Mouse (Mus musculus): ENCODE results near the gene Mlxipl.

Mlxipl gene

DNA sequence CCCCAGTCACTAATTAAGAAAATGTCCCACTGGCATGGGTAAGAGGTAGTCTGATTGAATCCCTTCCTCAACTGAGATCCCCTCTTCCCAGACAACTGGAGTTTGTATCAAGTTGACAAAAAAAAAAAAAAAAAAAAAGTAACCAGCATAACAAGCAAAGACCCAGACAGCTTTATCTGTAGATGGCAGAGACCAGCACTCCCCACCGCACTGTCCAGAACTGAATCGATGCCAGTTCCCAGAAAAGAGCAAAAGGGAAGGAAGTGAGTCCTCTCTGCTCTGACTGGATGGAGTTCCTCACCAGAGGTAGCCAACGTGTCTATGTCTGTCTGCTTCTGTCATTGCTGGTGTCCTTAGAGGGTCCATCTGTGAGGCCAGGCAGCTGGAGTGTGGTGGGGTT lies 55.8 kb downstream of the Mlxipl start:
- DNase-seq (ENCODE audit: low read depth, low spot score): no peak

DNA sequence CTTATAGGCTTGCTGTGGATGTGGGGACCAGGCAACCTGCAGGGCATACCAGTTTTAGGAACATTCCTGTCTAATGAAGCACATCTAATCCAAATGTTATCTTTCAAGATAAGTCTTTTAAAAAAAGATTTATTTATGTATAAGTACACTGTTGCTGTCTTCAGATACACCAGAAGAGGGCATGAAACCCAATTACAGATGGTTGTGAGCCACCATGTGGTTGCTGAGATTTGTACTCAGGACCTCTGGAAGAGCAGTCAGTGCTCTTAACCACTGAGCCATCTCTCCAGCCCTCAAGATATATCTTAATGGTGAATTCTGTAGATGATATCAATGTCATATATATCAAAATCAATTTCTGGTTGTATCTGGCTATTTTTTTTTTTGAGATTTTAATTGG lies 56.3 kb downstream of the Mlxipl start:
- no peak for DNase-seq (ENCODE audit: low read depth, low spot score)

DNA sequence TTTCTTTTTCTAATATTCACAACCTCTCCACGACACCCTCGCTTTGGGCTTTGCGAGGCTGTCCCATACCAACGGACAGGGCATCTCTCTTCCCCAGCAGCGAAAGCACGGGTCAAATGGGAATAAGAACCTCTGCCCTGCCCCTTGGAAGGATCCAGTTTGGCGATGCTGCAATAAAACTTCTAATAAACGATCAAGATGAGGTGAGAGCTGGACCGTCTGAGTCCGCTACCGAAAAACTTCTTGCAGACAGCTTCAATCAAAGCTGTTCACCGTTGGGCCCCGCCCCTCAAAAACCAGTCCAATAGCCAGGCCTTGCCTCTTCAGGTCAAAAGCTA lies 59.0 kb downstream of the Mlxipl start:
- DNase-seq (ENCODE audit: low read depth, low spot score): no peak

GRCm38 (mm10) chr5:135149053-135149819 lies 59.5 kb downstream of the Mlxipl start, which contains the start of gene Tbl2:
Tbl2 (plus strand) TSS chr5:135149657.
- DNase-seq (ENCODE audit: low read depth, low spot score): peak; percentile 100

GRCm38 (mm10) chr5:135149820-135150178 lies 60.1 kb downstream of the Mlxipl start:
- DNase-seq (ENCODE audit: low read depth, low spot score): no peak

GRCm38 (mm10) chr5:135156496-135156895 lies 66.8 kb downstream of the Mlxipl start:
- no peak for DNase-seq (ENCODE audit: low read depth, low spot score)

- no peak for DNase-seq (ENCODE audit: low read depth, low spot score)
These were observed 71.5 kb downstream of the Mlxipl start for GRCm38 (mm10) chr5:135161221-135161620.

GRCm38 (mm10) chr5:135161650-135162049 lies 72.0 kb downstream of the Mlxipl start:
- no peak for DNase-seq (ENCODE audit: low read depth, low spot score)

GRCm38 (mm10) chr5:135162361-135162760 lies 72.7 kb downstream of the Mlxipl start:
- DNase-seq (ENCODE audit: low read depth, low spot score): no peak

DNA sequence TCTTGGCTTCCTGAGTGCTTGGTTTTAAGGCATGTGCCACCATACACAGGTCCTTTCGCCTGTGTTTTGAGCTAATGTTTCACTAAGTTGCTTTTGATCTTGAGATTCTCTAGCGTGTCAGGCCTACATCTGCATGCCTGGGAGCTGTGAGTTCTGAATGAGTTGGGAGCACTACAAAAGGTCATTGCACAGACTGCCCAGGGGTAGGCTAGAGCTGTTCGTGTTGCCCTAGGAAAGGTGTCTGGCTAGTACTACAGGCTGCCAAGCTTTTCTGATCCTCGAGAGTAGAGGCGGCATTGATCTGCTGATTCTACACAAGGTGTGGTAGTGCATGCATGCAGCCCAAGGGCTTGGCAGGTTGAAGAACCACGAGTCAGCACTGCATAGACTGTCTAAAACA lies 73.1 kb downstream of the Mlxipl start:
- no peak for DNase-seq (ENCODE audit: low read depth, low spot score)

DNA sequence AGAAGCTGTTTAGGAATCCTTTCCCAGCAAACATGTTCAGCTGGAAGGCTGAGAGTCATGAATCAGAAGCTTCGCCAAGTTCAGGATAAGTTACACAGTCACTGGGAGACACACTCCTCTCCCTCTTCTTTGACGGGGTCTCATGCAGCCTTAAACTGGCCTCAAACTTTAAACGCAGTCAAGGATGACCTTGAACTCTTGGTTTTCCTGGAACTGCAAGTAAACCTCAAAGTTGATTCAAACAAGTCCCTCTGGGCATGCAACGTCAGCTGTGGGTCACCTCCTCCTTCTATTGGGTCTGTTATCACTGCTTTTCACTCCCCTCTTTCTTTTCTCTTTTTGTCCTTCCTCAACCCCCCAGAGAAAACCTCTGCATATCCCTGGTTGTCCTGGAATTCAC lies 77.2 kb downstream of the Mlxipl start:
- DNase-seq (ENCODE audit: low read depth, low spot score): no peak

DNA sequence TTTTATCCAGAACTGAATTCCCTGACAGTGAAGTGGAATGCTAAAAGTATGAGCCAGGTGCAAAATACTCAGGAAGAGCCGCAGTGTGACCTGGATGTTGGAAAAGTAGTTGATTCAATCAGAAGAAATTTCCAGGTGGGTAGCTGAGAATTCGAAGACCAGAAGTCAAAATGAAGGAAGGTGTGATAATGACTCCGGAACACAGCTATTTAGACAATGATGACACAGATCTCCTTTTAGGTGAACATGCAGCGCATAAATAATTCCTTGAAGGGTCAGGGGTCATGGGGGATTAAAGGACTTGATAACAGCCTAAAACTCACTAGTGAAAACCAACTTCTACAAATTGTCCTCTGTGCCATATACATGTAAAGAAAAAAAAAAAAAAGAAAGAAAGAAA lies 77.8 kb downstream of the Mlxipl start:
- DNase-seq (ENCODE audit: low read depth, low spot score): no peak

DNA sequence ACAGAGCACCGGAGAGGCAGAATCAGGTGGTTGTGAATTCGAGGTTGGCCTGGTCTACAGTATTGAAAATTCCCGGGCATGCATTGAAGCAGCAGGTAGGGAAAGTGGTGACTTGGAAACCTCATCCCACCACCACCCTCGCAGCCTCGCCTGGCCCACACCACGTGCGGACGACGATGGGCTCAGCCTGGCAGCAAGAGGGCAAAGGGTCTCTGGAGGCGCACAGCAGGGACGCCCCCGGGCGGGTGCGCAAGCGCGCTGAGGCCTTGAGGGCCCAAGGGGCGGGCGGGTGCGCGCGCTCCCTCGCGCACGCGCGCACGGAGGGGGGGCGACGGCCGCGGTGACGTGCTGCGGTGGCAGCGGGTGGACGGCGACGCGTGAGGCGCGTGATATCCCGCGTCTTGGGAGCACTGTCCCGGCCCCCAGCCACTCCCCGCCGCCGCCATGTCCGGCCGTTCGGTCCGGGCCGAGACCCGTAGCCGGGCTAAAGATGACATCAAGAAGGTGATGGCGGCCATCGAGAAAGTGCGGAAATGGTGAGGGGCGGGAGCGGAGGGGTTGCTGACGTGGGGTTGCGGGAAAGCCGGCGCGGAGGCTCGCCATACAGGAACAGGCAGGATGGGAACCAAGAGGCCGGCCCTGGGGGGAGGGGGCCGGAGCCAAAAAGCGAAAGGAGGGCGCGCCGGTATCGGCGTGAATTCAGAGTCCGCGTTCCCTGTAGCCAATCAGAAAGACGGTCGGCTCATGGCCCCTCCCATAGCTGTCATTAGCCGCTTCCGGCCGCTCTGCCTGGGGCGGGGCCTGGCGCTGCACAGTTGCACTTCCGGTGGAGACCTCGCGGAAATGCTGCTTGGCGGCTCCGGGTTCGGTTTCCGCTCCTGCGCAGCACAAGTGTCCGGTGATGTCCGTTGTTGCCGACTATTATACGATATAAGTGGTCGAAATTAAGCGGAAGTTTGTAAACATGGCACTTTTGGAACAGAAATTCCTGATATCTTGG lies 78.7 kb downstream of the Mlxipl start, which contains the start of gene Bcl7b:
Bcl7b (plus strand) TSS at position 221 of the 1,000 bp plus-strand sequence.
- DNase-seq (ENCODE audit: low read depth, low spot score): peak; percentile 98

GRCm38 (mm10) chr5:135169479-135169878 lies 79.8 kb downstream of the Mlxipl start:
- no peak for DNase-seq (ENCODE audit: low read depth, low spot score)

DNA sequence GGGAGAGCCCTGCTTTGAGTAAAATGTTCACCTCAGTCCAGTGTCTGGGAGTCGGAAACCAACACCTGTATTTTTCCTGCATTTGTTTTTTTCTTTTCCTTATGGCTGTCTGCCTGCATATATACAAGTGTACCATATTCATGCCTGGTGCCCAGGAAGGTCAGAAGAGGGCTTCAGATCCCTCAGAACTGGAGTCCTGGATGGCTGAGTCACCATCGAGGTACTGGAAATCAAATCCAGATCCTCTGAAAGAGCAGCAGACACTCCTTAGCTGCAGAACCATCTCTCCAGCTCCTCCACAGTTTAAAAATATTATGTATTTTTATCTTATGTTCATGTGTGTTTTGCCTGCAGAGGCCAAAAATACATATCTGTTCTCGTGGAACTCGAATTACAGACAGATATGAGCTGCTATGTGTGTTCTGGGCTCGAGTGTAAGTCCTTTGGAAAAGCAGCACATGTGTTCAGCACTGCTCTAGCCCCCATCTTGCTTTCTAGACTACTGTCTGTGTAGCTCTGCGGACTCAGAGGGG lies 82.1 kb downstream of the Mlxipl start:
- no peak for DNase-seq (ENCODE audit: low read depth, low spot score)

- DNase-seq (ENCODE audit: low read depth, low spot score): no peak
These were observed 83.3 kb downstream of the Mlxipl start for GRCm38 (mm10) chr5:135172986-135173385.

DNA sequence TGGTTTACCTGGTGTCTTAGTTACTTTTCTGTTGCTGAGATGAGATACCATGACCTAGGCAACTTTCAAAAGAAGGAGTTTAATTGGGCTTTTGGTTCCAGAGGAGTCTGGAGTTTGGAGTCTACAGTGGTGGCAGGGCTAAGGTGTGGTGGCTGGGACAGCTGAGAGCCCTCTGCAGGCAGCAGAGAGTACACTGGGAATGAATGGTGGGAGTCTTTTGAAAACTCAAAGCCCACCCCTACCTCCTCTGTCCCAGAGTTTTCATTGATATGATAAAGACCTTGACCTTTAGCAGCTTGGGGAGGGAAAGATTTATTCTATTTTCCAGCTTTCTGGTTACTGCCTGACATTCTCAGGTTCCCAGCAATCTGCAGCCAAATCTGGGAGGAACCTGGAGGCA lies 85.4 kb downstream of the Mlxipl start:
- DNase-seq (ENCODE audit: low read depth, low spot score): no peak

DNA sequence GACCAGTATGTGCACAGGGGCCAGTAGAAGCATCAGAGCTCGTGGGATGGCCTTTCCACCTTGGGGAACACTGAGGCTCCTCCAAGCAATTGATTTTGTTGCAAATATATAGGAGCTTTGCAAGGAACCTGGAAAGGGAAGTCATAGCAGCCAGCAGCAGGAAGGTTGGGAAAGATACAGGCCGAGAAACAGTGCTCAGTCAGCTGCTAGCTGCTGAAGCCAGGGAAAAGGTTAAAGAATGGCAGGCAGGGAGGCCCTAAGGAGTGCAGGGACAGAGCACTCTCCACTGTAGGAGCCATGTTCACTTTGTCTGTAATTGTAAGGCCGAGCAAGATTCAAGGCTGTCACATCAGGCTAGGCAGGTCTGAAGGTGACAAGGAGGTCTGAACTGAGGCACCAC lies 88.8 kb downstream of the Mlxipl start:
- DNase-seq (ENCODE audit: low read depth, low spot score): no peak

DNA sequence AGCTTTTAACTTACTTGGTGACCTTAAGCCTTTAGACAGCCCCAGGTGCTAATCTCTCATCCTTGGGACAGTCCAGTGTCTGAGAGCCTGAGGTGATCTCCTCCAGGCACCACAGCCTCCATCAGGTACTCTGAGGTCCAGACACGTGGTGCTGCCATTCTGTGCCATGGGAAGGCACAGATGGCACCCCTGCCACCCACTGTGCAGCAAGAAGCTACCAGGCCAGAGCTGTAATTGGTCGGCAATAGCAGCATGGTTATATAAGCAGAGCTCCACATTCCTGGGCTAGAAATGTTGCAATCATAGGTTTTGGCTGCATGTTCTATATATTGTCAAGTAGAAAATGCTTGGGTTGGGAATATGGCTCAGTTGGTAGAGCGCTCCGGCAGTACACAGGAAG lies 89.3 kb downstream of the Mlxipl start:
- DNase-seq (ENCODE audit: low read depth, low spot score): no peak

DNA sequence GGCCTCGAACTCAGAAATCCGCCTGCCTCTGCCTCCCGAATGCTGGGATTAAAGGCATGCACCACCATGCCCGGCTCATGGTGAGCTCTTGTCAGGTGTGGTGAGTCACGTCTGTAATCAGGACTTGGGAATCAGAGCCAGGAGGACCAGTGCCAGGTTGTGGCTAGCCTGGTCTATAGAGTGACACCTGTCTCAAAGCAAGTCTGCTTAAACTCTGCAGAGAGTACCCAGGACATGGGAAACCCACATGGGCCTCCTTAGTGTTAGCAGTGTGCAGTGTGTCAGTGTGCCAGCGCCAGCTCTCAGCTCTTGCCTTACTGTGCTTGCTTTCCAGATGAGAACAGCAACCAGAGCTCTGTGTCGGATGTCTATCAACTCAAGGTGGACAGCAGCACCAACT lies 89.9 kb downstream of the Mlxipl start:
- no peak for DNase-seq (ENCODE audit: low read depth, low spot score)

- no peak for DNase-seq (ENCODE audit: low read depth, low spot score)
These were observed 91.1 kb downstream of the Mlxipl start for GRCm38 (mm10) chr5:135180796-135181195.

- no peak for DNase-seq (ENCODE audit: low read depth, low spot score)
These were observed 92.1 kb downstream of the Mlxipl start for GRCm38 (mm10) chr5:135181776-135182175.

Data from CD4-positive helper T cell, adult 2 months (primary cell).